Mouse (Mus musculus): ENCODE results near the gene Nfkb2. TPM values are rescaled to one million over a fixed set of nuclear protein-coding genes. Genes with fewer than 3 reads are reported as not detected.
A peak's percentile ranks its signal among the peaks of the same experiment; 100 is the strongest.

Nfkb2 gene
- polyA plus RNA-seq, 1 experiment from 2014 or later: 22.0 TPM

- no peaks in the 10 kb centered on the region for H3K36me3 ChIP-seq (ENCODE audit: inconsistent target)
- WGBS (ENCODE audit: missing documents): 78% methylated on average over 11 of the region's 13 CpGs
- H3K27ac ChIP-seq: no peak overlapping the region
- no peak overlapping the region for H3K4me3 ChIP-seq (ENCODE audit: inconsistent target)
- H3K79me2 ChIP-seq (ENCODE audit: inconsistent target): no peaks in the 10 kb centered on the region
These were observed 19.0 kb downstream of the Nfkb2 start for GRCm38 (mm10) chr19:46322996-46323572.

DNA sequence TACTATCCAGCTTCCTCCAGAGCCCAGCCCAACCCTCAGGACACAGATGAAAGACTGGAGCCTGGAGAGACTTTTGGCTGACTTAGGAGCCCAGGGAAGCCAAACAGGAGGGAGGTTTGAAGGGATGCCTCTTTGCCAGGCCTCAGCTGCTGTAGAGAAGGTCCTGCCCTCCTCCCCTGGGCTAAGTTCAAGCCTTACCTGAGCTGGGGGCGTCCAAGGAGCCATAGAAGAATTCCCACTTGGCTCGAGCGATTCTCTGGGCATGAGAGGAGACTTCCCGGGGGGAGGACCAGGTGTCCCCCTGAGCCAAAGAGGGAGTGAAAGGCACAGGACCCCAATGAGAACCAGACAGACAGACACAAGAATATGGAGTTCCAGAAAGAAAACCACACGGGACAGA, 19.6 kb downstream of the Nfkb2 start:
- Histone ChIP-seq H3K27ac (no peak overlapping the region), H3K36me3 (ENCODE audit: inconsistent target) (no peaks in the 10 kb centered on the region), H3K4me3 (ENCODE audit: inconsistent target) (no peak overlapping the region), H3K79me2 (ENCODE audit: inconsistent target) (no peaks in the 10 kb centered on the region)
- 84% methylated on average over 5 of the region's 5 CpGs for WGBS (ENCODE audit: missing documents)

DNA sequence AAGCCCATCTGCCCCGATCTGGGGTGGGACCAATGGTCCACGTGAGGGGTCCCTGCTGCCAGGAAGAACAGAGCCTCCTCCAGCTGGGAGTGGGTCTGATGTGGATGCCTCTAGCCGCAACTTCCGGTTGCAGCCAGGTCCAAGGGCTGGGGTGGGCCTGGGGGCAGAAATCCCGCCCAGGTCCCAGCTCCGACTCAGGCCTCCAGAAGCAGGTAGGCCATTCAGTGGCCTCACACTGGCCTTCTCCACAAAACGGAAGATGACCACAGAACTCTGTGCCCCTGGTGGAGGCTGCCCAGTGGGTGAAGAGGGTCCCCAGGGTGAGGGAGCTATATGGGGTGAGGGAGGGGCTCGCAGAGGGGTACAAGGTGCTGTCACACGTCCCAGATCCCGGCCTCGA, 20.2 kb downstream of the Nfkb2 start:
- Histone ChIP-seq H3K36me3 (ENCODE audit: inconsistent target) (no peaks in the 10 kb centered on the region), H3K4me3 (ENCODE audit: inconsistent target) (no peak overlapping the region), H3K79me2 (ENCODE audit: inconsistent target) (no peaks in the 10 kb centered on the region), H3K27ac (no peak overlapping the region)
- 82% methylated on average over 11 of the region's 11 CpGs for whole genome bisulfite sequencing (ENCODE audit: missing documents)

DNA sequence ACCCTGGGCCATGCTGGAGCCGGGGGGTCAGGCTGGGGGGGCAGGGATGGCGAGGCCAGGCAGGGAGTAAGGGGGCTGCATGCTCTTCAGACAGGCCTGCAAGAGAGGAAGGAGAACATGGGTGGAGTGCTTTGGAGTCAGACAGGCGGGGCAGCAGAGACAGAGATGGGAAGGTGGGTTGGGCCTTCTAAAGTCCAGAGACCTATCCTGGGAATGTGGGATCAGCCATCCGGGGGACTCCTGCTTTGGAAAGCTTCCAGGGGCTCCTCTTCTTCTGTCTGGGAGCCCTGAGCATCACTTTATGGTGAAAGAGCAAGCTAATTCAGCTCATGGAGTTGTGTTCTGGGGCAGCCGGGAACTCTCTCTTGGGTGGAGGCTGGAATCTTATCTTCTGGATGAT, 20.8 kb downstream of the Nfkb2 start:
- Histone ChIP-seq H3K27ac (no peak overlapping the region), H3K4me3 (ENCODE audit: inconsistent target) (no peak overlapping the region), H3K79me2 (ENCODE audit: inconsistent target) (no peaks in the 10 kb centered on the region), H3K36me3 (ENCODE audit: inconsistent target) (no peaks in the 10 kb centered on the region)
- 62% methylated on average over 5 of the region's 5 CpGs for WGBS (ENCODE audit: missing documents)

- Histone ChIP-seq H3K36me3 (ENCODE audit: inconsistent target) (peaks cover 5% of the 10 kb centered on the region; the same call in 1 of the 2 replicates), H3K79me2 (ENCODE audit: inconsistent target) (no peaks in the 10 kb centered on the region), H3K27ac (no peak overlapping the region), H3K4me3 (ENCODE audit: inconsistent target) (no peak overlapping the region)
- WGBS (ENCODE audit: missing documents): 20% methylated on average over 29 of the region's 29 CpGs
These were observed 22.1 kb downstream of the Nfkb2 start for GRCm38 (mm10) chr19:46326019-46326755.

GRCm38 (mm10) chr19:46326756-46327305, 22.7 kb downstream of the Nfkb2 start, which contains the start of gene Psd:
Gene Psd (minus strand): TSS chr19:46327156.
- peak within 1 kb of the TSS; percentile 66 for H3K27ac ChIP-seq
- H3K4me3 ChIP-seq (ENCODE audit: inconsistent target): peak within 1 kb of the TSS; percentile 63
- WGBS (ENCODE audit: missing documents): 1% methylated on average over 35 of the region's 35 CpGs
- H3K79me2 ChIP-seq (ENCODE audit: inconsistent target): no peaks in the 10 kb centered on the region
- peaks cover 12% of the 10 kb centered on the region; the same call in 1 of the 2 replicates for H3K36me3 ChIP-seq (ENCODE audit: inconsistent target)

DNA sequence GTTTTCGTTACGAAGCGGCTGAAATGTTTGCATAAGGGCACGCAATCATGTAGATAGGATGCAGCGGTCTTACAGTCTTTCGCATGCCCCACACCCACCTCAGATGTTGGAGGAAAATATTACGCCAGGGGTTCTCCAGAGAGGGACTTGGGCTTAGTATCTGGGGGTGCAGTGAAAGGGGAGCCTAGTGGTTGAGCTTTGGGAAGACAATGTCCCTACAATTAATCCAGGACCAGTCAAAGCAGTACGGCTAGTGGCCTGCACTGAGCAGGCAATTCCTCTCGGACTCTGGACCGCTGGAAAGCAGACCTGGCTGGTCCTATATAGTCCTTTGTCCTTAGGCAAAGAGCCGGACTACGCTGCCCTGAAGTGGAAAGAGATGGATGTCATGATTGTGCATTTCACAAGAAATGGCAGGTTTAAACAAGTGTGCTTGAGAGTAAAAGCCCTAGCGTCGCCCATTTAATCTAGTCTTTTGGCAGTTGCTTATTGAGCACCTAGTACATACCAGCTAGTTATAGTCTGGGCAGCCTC, 23.5 kb downstream of the Nfkb2 start:
- Histone ChIP-seq H3K27ac (peak overlapping the region; percentile 66), H3K4me3 (ENCODE audit: inconsistent target) (peak overlapping the region; percentile 63), H3K79me2 (ENCODE audit: inconsistent target) (no peaks in the 10 kb centered on the region), H3K36me3 (ENCODE audit: inconsistent target) (peaks cover 13% of the 10 kb centered on the region; the same call in 1 of the 2 replicates)
- 39% methylated on average over 14 of the region's 14 CpGs for WGBS (ENCODE audit: missing documents)

DNA sequence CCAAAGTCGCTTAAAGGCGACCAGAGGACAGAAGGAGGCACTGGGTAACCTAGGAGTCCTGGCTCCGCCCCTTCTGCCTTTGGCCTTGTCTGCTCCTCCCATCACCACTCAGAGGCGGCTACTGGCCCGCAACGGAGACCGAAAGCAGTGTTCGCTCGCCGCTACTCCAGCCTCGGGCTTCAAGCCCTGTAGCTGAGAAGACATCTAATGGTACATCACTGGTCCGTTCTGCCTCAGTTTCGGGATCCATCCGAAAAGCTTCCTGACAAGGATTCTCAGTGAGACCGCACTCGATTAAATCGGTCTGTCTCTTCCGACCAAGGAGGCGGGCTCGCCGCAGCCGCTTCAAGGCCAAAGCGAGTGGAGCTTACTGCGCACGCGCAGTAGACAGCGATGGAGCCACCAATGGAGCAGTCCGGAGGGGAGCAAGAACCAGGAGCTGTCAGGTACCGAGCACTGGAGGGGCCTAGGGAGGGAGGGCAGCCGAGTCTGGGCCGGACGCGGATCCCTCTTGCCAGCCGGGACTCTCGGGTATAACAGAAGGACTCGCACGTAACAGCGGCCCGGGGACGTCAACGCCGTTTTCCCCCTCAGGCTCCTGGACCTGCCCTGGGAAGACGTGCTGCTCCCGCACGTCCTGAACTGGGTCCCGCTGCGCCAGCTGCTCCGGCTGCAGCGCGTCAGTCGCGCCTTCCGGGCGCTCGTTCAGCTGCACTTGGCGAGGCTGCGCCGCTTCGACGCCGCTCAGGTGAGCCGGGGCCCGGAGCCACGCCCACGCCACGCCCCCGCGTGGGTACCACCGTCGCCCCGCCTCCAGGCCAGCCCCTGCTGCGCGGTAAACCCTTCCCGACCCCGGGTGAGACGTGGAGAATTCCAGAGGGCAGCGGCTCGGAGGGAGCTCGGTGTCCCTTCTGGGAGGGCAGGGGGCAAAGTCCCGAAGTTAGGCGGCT, 24.2 kb downstream of the Nfkb2 start, which contains the start of gene Fbxl15:
Gene Fbxl15, plus strand, starts transcription at position 104 of the 950 bp plus-strand sequence.
- H3K27ac ChIP-seq: peak within 1 kb of the TSS; percentile 66
- peak within 1 kb of the TSS; percentile 63 for H3K4me3 ChIP-seq (ENCODE audit: inconsistent target)
- no peaks in the 10 kb centered on the region for H3K79me2 ChIP-seq (ENCODE audit: inconsistent target)
- WGBS (ENCODE audit: missing documents): under 1% methylated on average over 78 of the region's 81 CpGs
- H3K36me3 ChIP-seq (ENCODE audit: inconsistent target): peaks cover 13% of the 10 kb centered on the region; the same call in 1 of the 2 replicates

GRCm38 (mm10) chr19:46329031-46329641, 25.0 kb downstream of the Nfkb2 start:
- Histone ChIP-seq H3K36me3 (ENCODE audit: inconsistent target) (peaks cover 13% of the 10 kb centered on the region; the same call in 1 of the 2 replicates), H3K27ac (no peak overlapping the region), H3K79me2 (ENCODE audit: inconsistent target) (no peaks in the 10 kb centered on the region), H3K4me3 (ENCODE audit: inconsistent target) (peak overlapping the region; percentile 63; the same call in 1 of the 2 replicates)
- WGBS (ENCODE audit: missing documents): 4% methylated on average over 48 of the region's 54 CpGs

GRCm38 (mm10) chr19:46329951-46330350, 25.8 kb downstream of the Nfkb2 start:
- WGBS (ENCODE audit: missing documents): 5% methylated on average over 15 of the region's 16 CpGs
- no peak overlapping the region for H3K27ac ChIP-seq
- no peaks in the 10 kb centered on the region for H3K79me2 ChIP-seq (ENCODE audit: inconsistent target)
- peaks cover 13% of the 10 kb centered on the region; the same call in 1 of the 2 replicates for H3K36me3 ChIP-seq (ENCODE audit: inconsistent target)
- H3K4me3 ChIP-seq (ENCODE audit: inconsistent target): no peak overlapping the region

- Histone ChIP-seq H3K79me2 (ENCODE audit: inconsistent target) (no peaks in the 10 kb centered on the region), H3K36me3 (ENCODE audit: inconsistent target) (peaks cover 13% of the 10 kb centered on the region; the same call in 1 of the 2 replicates)
- WGBS (ENCODE audit: missing documents): 94% methylated on average over 12 of the region's 12 CpGs
These were observed 26.6 kb downstream of the Nfkb2 start for GRCm38 (mm10) chr19:46330696-46331095.

GRCm38 (mm10) chr19:46331326-46331725, 27.2 kb downstream of the Nfkb2 start:
- WGBS (ENCODE audit: missing documents): 98% methylated on average over 13 of the region's 14 CpGs
- H3K36me3 ChIP-seq (ENCODE audit: inconsistent target): peaks cover 13% of the 10 kb centered on the region; the same call in 1 of the 2 replicates
- no peak overlapping the region for H3K4me3 ChIP-seq (ENCODE audit: inconsistent target)
- H3K27ac ChIP-seq: no peak overlapping the region
- H3K79me2 ChIP-seq (ENCODE audit: inconsistent target): peaks cover under 1% of the 10 kb centered on the region; the same call in 1 of the 2 replicates

More at GRCm38 (mm10) chr19:46330696-46331095, 26.6 kb downstream of the Nfkb2 start:
- Histone ChIP-seq H3K27ac (no peak overlapping the region), H3K4me3 (ENCODE audit: inconsistent target) (no peak overlapping the region)

DNA sequence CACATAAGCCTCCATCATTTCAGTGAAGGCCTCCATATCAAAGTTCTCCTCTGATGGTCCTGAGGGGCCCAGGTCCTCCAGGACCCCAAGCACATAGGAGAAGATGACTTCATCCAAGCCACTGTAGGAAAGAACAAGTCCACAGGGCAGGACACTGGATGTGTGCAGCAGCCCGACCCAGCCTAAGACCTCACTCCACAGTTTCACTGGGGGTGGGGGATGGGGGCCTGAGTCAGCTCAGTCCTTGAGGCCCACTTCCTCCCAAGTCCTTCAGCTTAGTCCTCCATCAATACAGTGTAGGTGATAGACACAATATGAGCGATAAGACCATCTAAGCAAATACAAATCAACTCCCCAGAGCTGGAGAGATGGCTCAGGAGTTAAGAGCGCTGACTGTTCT, 27.8 kb downstream of the Nfkb2 start:
- no peak overlapping the region for H3K27ac ChIP-seq
- peaks cover 6% of the 10 kb centered on the region; the same call in 1 of the 2 replicates for H3K79me2 ChIP-seq (ENCODE audit: inconsistent target)
- 77% methylated on average over 3 of the region's 3 CpGs for WGBS (ENCODE audit: missing documents)
- H3K36me3 ChIP-seq (ENCODE audit: inconsistent target): peaks cover 13% of the 10 kb centered on the region; the same call in 1 of the 2 replicates
- no peak overlapping the region for H3K4me3 ChIP-seq (ENCODE audit: inconsistent target)

Measured in macrophage (primary cell).